Mouse (Mus musculus) right cerebral cortex, postnatal 4 days (tissue): ENCODE results near the gene Bmyc.
"Not testable (repeated sequence)": the region's sequence is repeated elsewhere in the genome, so short reads cannot be mapped to it uniquely, and the experiment has no call there.

Experiments
- DNase-seq: peaks from one replicate; pipeline ENCODE4 v3.0.0-alpha.2; 2022

Gene Bmyc

DNA sequence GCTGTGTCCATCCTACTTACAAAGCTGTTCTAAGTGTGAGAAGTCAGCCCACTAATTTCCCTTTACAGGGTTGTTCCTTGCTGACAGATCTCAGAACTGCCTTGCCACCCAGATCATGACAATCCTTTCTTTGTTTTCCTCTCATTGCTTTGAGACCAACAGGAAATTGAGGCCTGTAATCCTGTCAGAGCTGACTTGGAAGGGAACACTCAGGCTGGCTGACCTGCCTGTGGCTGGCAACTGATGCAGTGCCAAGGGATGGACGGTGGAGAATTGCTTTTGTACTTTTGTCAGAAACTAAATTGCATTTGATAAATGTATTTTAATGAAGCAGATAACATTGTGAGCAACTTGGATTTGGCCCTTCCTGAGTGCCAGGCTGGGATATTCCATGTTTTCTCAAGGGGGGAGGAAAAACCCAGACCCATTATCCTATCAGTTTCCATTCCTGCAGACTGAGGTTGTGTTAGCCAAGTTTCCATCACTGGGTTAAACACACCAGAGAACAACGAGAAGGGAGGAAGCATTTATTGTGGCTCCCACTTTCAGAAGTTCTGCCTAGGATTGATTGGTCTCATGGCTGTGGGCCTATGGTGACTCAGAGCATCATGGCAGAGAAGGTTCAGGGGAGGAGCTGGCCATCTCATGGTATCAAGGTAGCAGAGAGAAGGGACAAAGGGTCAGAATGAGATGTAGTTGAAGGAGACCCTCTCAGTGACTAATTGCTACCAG, 26.8 kb downstream of the Bmyc start:
- no peak for DNase-seq

GRCm38 (mm10) chr2:25736709-25737108, 30.2 kb downstream of the Bmyc start, which contains the start of gene Obp2b:
TSS of gene Obp2b (plus strand) at chr2:25737009.
- DNase-seq: not testable (repeated sequence)

DNA sequence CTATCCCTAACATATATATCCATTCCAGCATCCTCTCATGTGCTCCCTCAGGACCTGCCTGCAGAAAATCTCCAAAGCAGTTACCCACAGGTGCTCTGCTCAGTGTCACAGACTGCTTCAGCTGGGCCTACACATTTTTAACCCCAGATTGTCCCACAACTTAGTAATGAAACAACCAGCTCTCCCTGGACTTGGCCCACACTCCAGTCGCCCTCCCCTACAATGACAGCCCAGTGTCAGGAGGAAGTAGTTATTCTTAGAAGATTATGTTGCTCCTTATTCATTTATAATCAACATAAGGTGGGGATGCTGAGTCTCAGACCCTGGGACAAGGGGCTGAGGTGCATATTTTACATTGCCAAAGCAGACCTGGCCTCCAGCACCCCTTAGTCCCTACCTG, 35.1 kb downstream of the Bmyc start:
- no peak for DNase-seq

DNA sequence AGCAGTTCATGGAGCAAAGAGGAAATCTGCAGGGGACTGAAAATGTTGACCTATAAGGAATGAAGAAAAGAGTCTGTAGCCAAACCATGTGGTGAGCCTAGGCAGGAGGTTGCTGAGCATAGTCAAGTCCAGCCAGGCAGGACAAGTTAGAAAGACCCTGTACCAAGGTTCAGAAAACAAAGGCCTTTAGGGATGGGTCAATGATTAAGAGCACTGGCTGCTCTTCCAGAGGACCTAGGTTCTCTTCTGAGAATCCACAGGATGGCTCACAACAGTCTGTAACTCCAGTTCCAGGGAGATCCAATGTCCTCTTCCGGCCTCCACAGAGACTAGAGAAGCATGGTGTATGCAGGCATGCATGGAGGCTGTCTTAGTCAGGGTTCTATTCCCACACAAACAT, 47.7 kb downstream of the Bmyc start:
- DNase-seq: no peak
